8 mouse cellular contexts compared by ENCODE assay signal in genomic region chr19:8992769-8993624, GRCm38 (mm10). TPM values are rescaled to one million over a fixed set of nuclear protein-coding genes. Genes with fewer than 3 reads are reported as not detected.
DNase-seq lines count a peak whose midpoint lies in the region; TF ChIP-seq lines count a peak whose summit lies in the region.

No protein-coding gene starts in this region.

- H3K9me3 ChIP-seq in E14TG2a.4 (ENCODE audit: low read length), result no peaks in the 10 kb centered on the region

- no peaks in the 10 kb centered on the region for H3K36me3 ChIP-seq in E14TG2a.4 (ENCODE audit: insufficient read depth, low read length)

- H3K27me3 ChIP-seq in E14TG2a.4 (ENCODE audit: insufficient read depth, low read length), result peaks cover 9% of the 10 kb centered on the region

- peak; percentile 62 for TF ChIP-seq CTCF in E14TG2a.4 (conservative IDR thresholded peaks at IDR 0.05; ENCODE audit: low read length)

- H3K4me3 ChIP-seq in E14TG2a.4 (replicated peaks; ENCODE audit: low read length), result peak overlapping the region; percentile 79

- peaks cover 85% of the 10 kb centered on the region for H3K4me1 ChIP-seq in E14TG2a.4 (replicated peaks; ENCODE audit: low read depth, low read length)

- peak; percentile 82 for DNase-seq in adrenal gland, postnatal 25 days
- DNase-seq in forelimb bud, embryonic 11.5 days (ENCODE audit: low read depth, low spot score), result peak; percentile 63
- DNase-seq in heart, postnatal 4 days, result peak; percentile 95
- peak; percentile 50 to 73 for DNase-seq in layer of hippocampus, adult 8-10 months (ENCODE audit: low spot score in 2 of 2)
- DNase-seq in lung, postnatal 25 days (ENCODE audit: low spot score), result peak; percentile 93
- DNase-seq in right cerebral cortex, postnatal 14 days, result peak; percentile 77
- peak; percentile 89 for DNase-seq in urinary bladder, postnatal 14 days (ENCODE audit: low spot score)

RNA-seq across cellular contexts. Expression of gene Ahnak, which starts 3.9 kb away (rescaled TPM):
- total RNA-seq in adrenal gland, postnatal 25 days (2021), result 93.0 and 106 TPM in 2 replicates
- total RNA-seq in heart, postnatal 4 days (2021), result 100 to 1,000 TPM; 303 to 328 TPM
- 10 to 100 TPM; 27.0 to 32.2 (median 29.0) TPM for total RNA-seq in layer of hippocampus, adult 8-10 months (2022)

RNA-seq across cellular contexts. Expression of gene Eef1g, which starts 26.2 kb away (rescaled TPM):
- total RNA-seq in adrenal gland, postnatal 25 days (2021), result 327 and 416 TPM in 2 replicates
- 100 to 1,000 TPM; 357 to 371 TPM for total RNA-seq in heart, postnatal 4 days (2021)
- total RNA-seq in layer of hippocampus, adult 8-10 months (2022), result 100 to 1,000 TPM; 223 to 248 (median 236) TPM

RNA-seq across cellular contexts. Expression of gene Tut1, which starts 39.4 kb away (rescaled TPM):
- total RNA-seq in adrenal gland, postnatal 25 days (2021), result 23.1 and 23.6 TPM in 2 replicates
- 1 to 10 TPM; 8.3 to 9.6 TPM for total RNA-seq in heart, postnatal 4 days (2021)
- 10 to 100 TPM; 21.5 to 22.2 (median 21.9) TPM for total RNA-seq in layer of hippocampus, adult 8-10 months (2022)

RNA-seq across cellular contexts. Expression of gene Mta2, which starts 51.3 kb away (rescaled TPM):
- total RNA-seq in adrenal gland, postnatal 25 days (2021), result 98.6 and 104 TPM in 2 replicates
- total RNA-seq in heart, postnatal 4 days (2021), result 10 to 100 TPM; 62.5 to 63.8 TPM
- total RNA-seq in layer of hippocampus, adult 8-10 months (2022), result 10 to 100 TPM; 53.7 to 66.5 (median 56.2) TPM

Comparison
In these comparisons a context has a peak if more than half of its experiments do, and no peak if none do; other contexts are left out.
1. Peak in every context shown above with its lines: DNase-seq and H3K4me3 ChIP-seq.